Mouse (Mus musculus) lung, adult 2 months (tissue): Measurements from ENCODE around the gene Apbb2. TPM values are rescaled to one million over a fixed set of nuclear protein-coding genes. Genes with fewer than 3 reads are reported as not detected.

Experiments
- DNase-seq: peaks from one replicate; pipeline ENCODE4 v3.0.0; 2022
- H3K4me1 ChIP-seq: fragments of 200-500 bp; 2 replicates; pipeline ENCODE4 v1.6.1; 2011; ENCODE audit warnings: low read length; ENCODE audit not compliant: control insufficient read depth, insufficient read depth
- H3K4me3 ChIP-seq: fragments of 200-500 bp; replicated peaks from 2 replicates; pipeline ENCODE3; 2011; ENCODE audit warnings: low read depth, mild to moderate bottlenecking, control low read depth, low read length; ENCODE audit errors: extremely low read depth
- CTCF ChIP-seq: fragments of 200-500 bp; IDR thresholded peaks from 2 replicates; pipeline ENCODE4 v1.5.1; 2011; ENCODE audit warnings: mild to moderate bottlenecking, low read length, control low read depth; ENCODE audit not compliant: insufficient read depth
- POLR2A ChIP-seq: fragments of 200-500 bp; IDR thresholded peaks from 2 replicates; pipeline ENCODE4 v1.6.1; 2011; ENCODE audit warnings: low read depth, mild to moderate bottlenecking, control low read depth, low read length, borderline replicate concordance; ENCODE audit errors: extremely low read depth
- WGBS: fragments of 180-500 bp; shearing (Covaris S2); methylation state at CpG from one replicate; pipeline ENCODE4 v1.1.7; 2018; 5-methylcytosine and 5-hydroxymethylcytosine counted together
- polyA plus RNA-seq: library from polyadenylated mRNA; depleted of rRNA; stranded (reverse); fragments of >200 nt; gene quantifications from 2 replicates; pipeline ENCODE4 v1.2.3, GENCODE M21; 2012

The Apbb2 gene
- polyA plus RNA-seq, 1 experiment, result 24.6 TPM

DNA sequence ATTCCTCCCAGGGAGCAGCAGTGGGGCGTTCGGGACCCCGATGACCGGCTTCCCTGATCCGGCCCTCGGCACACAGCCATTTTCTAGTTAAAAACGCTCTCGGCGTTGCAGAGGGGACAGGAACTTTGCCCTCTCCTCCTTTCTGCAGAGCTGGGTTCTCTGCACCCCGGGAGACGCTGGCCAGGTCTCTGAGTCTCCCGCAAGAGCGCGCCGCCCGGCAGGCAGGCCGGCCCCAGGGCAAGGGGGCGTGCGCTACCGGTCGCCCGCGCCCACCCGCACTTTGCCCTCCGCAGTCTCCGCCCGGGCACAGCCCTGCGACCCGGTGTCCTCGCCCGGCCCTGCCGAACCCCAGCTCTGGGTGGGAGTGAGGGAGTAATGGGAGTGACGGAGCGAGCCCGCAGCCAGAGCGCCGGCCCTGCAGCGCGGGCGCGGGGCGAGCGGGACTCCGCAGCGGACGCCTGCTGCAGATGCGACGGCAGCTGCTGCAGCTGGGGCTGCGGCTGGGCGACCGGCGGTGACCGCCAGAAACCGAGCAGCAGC is 593 bp downstream of the Apbb2 start:
- Histone ChIP-seq H3K4me3 (peak overlapping the region; percentile 66), H3K4me1 (peaks cover 32% of the 10 kb centered on the region)
- WGBS, result under 1% methylated on average over 54 of the region's 54 CpGs
- DNase-seq, result peak; percentile 59
- TF ChIP-seq CTCF, result no peak

DNA sequence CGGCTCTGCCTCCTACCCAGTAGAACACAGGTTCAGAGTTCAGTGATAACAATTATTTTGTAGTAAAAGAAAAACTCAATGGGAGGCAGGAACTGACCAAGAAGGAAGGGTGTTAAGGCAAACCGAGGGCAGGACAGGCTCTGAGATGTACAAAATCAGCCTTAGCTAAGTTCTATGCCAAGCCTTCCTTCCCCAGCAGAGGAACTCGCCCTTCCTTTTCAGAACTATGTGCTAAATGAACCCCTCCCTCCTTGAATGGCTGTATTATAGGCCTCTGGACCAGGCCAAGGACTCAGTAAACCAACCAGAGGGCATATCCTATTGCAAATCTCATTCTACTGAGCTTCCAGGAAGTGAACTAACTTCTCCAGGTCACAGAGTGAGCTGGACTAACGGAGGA is 3.6 kb downstream of the Apbb2 start:
- WGBS, result 43% methylated on average over 4 of the region's 4 CpGs
- TF ChIP-seq POLR2A (no peak), CTCF (no peak)
- no peak for DNase-seq
- no peak overlapping the region for H3K4me3 ChIP-seq
- H3K4me1 ChIP-seq, result peaks cover 42% of the 10 kb centered on the region

DNA sequence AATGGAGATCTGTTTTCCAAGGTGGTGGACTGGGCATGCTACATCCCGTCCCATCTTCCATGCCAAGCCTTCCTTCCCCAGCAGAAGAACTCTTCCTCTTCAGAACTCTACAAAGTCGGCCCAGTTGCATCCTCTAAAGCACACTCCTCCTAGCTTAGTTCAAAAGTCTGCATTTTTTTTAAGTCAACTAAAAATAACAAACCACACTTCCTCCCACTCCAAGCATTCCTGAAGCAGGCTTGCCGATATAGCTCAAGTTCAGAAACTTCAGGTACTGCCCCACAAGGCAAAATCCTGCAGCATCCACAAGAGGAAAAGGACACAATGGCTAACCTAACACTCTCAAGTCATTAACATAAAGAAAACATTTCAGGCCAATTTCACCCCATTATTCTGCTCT is 4.9 kb downstream of the Apbb2 start:
- peaks cover 40% of the 10 kb centered on the region for H3K4me1 ChIP-seq
- WGBS, result 23% methylated on average over 3 of the region's 3 CpGs
- no peak for DNase-seq
- no peak for TF ChIP-seq POLR2A
- no peak for TF ChIP-seq CTCF
- H3K4me3 ChIP-seq, result no peak overlapping the region

GRCm38 (mm10) chr5:66612964-66613363 is 5.6 kb downstream of the Apbb2 start:
- 32% methylated on average over 5 of the region's 5 CpGs for WGBS
- Histone ChIP-seq H3K4me1 (peaks cover 40% of the 10 kb centered on the region), H3K4me3 (no peak overlapping the region)
- DNase-seq, result no peak
- TF ChIP-seq POLR2A (no peak), CTCF (no peak)

DNA sequence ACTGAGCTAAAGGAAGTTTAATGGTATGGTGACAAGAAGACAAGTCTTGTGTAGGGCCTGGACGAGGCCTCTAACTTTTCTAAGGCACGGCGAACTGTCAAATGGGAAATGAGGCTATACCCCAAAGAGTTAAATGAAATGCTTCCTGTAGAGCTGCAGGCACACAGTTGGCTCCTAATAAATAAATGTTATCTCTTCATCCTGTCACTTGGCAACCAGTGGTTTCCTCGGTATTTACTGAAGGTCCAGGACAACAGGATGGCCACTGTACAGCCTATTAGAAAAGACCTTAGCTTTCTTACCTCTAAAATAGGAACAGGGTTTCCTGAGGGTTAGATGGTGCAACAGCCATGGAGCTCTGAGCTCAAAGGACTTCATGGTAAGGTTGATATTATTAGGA is 6.7 kb downstream of the Apbb2 start:
- Histone ChIP-seq H3K4me1 (peaks cover 37% of the 10 kb centered on the region), H3K4me3 (no peak overlapping the region)
- no peak for DNase-seq
- TF ChIP-seq POLR2A (no peak), CTCF (no peak)
- WGBS, result 45% methylated on average over 4 of the region's 4 CpGs

- TF ChIP-seq CTCF (no peak), POLR2A (no peak)
- DNase-seq, result no peak
- H3K4me1 ChIP-seq, result peaks cover 33% of the 10 kb centered on the region
- no peak overlapping the region for H3K4me3 ChIP-seq
- WGBS, result 80% methylated on average over 5 of the region's 5 CpGs
These were observed 7.2 kb downstream of the Apbb2 start for GRCm38 (mm10) chr5:66611361-66611760.

DNA sequence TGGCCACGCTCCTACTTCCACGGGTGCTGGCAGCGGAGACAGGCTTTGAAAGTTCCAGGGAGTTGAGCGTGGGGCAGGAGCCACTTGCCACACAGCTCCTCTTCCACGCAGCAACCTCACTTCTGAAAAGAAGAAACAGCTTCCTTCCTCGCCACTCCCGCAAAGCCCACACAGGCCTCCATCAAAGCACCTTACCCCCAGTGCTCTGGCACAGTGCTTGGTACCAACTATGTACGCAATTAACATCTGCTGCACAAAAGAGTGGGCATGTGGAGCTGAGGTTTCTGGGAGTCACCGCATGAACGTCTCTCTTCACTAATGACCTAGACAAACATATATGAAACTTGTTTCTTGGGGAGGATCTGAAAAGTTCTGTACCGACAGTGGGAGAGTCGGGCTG is 8.3 kb downstream of the Apbb2 start:
- Histone ChIP-seq H3K4me1 (peaks cover 30% of the 10 kb centered on the region), H3K4me3 (no peak overlapping the region)
- DNase-seq, result no peak
- WGBS, result 68% methylated on average over 12 of the region's 12 CpGs
- no peak for TF ChIP-seq POLR2A
- no peak for TF ChIP-seq CTCF

- no peak for DNase-seq
- TF ChIP-seq POLR2A, result no peak
- Histone ChIP-seq H3K4me1 (peaks cover 24% of the 10 kb centered on the region), H3K4me3 (no peak overlapping the region)
- WGBS, result 40% methylated on average over 7 of the region's 7 CpGs
These were observed 9.3 kb downstream of the Apbb2 start for GRCm38 (mm10) chr5:66609306-66609705.

DNA sequence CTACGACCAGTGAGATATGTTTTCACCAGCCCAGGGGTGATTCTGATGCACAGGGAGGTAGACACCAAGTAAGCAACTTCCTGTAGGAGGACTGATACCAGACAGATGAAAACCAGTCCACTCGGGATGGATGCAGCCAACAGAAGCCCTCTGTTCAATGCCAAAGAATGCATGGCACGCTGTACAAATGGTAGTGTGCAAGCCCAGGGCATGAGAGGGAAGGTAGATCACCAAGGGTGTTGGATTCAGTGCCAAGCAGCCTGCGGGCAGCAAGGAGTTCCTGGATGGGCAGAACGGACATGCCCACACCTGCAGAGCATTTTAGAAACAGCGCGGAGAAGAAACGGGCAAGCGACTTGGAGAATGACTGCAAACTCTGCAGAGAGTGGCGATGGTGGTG is 10.8 kb downstream of the Apbb2 start:
- TF ChIP-seq CTCF, result no peak
- no peak for TF ChIP-seq POLR2A
- no peak overlapping the region for H3K4me3 ChIP-seq
- no peak for DNase-seq
- peaks cover 30% of the 10 kb centered on the region for H3K4me1 ChIP-seq
- WGBS, result 78% methylated on average over 10 of the region's 10 CpGs

DNA sequence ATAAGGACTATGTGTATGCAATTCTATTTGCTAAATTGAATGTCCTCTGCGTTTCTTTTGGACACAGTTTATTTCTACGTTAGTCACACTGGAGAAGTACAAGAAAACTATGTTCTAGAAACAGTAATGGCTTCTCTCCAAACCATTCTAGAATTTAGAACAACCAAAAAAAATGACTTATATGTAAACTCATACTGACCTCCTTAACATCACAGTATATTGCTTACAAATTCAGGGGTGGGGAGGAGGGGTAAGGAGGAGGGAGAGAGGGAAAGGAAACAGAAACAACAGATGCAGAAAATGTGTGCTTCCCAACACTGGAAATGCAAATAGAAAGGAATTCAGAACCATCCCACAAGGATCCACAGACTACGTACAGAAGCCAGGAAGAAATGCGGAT is 11.4 kb downstream of the Apbb2 start:
- no peak for TF ChIP-seq POLR2A
- TF ChIP-seq CTCF, result no peak
- 67% methylated on average over 4 of the region's 4 CpGs for WGBS
- Histone ChIP-seq H3K4me3 (no peak overlapping the region), H3K4me1 (peaks cover 26% of the 10 kb centered on the region)
- no peak for DNase-seq
